Mouse (Mus musculus) lung, postnatal 14 days (tissue): ENCODE data around the gene Son.
"Not testable (repeated sequence)": the region's sequence is repeated elsewhere in the genome, so short reads cannot be mapped to it uniquely, and the experiment has no call there.

Experiments
- DNase-seq: peaks from one replicate; pipeline ENCODE4 v3.0.0; 2021

Gene Son

DNA sequence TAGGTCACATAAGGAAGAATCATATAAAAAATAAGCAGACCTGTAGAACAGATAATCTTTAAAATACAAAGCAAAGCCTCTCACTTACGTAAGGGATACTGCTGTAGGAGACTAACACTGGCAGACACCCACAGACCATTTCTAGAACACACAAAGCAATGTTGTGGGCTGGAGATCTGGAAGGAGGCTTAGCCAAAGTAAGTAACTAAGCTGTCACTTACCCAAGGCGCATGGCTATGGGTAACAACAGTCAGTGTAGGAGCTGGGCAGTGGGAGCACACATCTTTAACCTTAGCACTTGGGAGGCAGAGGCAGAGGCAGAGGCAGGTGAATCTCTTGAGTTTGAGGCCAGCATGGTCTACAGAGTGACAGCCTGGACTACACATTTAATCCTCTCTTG, 7.7 kb upstream of the Son start:
- no peak for DNase-seq

DNA sequence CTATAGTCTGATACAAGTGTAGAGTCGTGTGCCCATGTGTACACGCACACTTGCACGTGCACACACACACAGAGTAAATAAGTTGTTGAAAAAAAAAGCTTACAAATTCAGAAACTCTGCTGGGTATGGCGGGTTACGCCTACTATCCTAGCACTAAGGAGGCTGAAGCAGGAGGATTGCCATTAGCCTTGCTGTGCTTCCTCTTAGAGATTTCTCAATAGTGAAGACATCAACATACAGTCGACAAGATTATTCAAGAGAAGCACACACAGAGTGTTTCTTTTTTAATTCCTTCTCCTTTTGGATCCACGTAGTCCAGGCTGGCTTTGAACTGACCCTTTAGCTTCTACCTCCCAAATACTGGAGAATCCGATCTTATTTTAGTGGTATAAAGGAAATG, 7.1 kb upstream of the Son start:
- DNase-seq = no peak

DNA sequence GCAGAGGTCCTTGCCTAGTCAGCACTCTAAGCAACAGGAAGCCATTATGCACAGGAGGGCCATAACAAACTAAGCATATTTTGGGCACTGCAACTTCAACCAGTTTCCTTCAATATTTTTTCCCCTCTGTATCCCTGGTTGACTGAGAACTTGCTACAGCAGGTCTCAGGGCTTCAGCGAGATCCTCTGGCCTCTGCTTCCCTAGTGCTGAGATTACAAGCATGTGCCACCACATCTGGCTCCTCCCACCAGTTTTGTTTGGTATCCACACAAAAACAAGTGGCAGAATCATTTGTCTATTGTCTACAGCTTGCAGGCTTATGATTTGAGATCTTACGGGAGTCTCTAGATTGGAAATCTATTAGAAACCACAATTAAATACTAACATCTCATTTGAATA, 2.4 kb upstream of the Son start:
- DNase-seq = no peak

DNA sequence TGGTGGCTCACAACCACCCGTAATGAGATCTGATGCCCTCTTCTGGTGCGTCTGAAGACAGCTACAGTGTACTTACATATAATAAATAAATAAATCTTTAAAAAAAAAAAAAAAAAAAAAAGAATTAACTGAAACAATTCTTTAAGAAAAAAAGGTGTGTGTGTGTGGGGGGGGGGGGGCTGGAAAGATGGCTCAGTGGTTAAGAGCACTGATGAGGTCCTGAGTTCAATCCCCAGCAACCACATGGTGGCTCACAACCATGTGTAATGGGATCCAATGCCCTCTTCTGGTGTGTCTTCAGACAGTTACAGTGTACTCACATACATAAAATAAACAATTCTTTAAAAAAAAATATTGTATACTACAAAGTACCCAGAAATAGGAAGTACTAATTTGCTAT, 1.9 kb upstream of the Son start:
- DNase-seq = not testable (repeated sequence)

DNA sequence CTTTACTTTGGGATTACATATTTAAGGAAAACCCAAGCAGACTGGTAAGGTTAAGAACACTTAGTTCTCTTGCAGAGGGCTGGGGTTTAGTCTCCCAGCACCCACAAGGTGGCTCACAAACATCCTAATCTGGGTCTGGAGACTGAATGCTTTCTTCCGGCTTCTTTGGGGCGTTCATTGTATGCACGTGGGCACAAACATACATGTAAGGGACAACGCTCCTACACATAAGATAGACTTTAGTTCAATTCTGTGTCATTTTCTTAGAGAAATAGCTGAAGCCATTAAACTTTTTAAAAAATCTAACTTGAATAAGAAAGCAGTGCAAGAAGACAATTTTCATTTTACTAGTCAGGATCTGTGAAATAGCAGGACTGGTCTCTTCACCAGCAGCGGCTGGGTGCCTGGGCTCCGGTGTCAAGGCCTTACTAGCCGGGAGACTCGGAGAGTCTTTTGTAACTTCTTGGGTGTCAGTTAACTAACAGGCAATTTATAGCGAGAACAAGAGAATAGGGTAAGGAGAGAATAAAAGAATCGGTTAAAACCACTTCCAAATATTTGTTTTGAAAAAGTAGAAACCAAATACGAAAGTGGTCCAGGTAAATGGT, 1.2 kb upstream of the Son start:
- DNase-seq = no peak

DNA sequence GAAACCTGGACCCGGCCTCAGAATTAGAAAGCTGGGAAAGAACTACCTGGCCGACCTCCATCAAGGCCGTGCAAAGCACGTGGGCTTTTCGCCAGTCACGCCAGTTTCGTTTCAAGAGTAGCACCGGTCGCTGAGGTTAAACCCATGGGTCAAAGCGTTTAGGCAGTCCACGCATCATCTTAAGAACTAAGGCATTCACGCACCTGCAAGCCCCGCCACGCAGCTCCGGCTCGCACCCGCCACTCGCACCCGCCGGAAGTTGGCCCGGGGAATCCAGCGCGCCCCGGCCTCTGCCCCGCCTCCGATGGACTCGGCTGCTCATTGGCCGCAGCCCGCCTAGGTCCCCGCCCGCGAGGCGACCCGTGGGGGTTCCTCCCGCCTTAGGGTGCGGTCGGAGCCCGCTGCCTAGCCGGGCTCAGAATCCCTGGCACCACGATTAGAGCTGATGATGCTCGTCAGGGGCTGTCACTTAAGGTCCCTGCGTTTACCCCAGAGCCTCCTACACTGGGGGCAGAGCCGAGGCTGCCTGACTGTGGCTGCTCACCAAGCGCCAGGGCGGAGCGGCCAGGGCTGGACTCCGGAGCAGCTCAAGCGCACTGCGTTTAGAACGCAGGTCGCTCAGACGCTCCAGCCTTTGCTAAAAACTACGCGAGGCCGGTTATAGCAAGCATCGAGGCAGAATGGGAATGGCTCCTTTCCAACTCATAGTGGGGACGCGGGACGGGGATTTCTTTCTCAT, 456 bp upstream of the Son start, which contains the start of gene Gart:
Gene Gart (minus strand): TSS at position 272 of the 739 bp plus-strand sequence.
- DNase-seq = peak; percentile 94

DNA sequence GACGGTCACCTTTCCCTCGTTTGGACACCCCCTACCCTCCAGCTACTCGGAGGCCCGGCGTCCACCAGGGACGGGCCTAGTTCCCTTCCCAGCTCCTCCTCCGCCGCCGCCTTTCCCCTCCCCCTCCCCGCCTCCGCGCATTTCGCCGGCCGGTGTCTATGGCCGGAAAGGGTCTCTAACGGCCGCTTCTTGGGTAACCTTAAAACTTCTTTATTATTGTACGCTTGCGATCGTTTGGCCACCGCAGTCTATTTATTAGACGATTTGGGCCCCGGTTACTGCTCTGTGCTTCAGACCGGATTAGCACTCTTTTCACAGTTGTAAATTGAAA, 879 bp downstream of the Son start:
- DNase-seq = peak; percentile 88

DNA sequence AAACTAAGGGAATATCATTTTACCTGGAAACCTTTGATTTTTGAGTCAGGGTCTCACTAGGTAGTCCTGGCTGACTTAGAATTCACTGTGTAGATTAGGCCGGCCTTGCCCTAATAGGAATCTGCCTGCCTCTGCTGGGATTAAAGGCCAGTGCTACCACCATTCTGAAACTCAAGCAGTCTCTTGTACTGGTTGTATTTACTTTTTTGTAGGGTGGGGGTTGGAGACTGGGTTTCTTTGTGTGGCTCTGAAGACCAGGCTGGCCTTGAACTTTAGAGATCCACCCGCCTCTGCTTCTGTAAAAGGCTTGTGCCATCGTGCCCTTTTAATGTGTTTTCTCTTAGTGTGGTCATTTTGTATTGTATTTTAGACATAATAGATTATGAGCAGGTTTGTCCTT, 1.9 kb downstream of the Son start:
- DNase-seq = no peak

DNA sequence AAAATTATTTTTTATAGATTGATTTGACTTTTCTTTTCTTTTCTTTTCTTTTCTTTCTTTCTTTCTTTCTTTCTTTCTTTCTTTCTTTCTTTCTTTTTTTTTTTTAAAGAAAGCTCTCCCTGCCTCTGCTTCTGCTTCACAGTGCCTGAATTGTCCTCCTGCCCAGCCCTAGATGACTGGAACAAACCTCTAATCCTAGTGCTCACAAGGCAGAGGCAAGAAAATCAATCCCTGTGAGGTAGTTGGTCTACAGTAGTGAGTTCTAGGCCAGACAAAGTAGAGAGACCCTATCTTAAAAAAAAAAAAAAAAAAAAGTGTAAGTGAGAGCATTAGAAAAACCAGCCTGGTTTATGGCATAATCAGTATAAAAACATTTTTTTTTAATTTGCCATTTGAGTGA, 2.5 kb downstream of the Son start:
- no peak for DNase-seq

DNA sequence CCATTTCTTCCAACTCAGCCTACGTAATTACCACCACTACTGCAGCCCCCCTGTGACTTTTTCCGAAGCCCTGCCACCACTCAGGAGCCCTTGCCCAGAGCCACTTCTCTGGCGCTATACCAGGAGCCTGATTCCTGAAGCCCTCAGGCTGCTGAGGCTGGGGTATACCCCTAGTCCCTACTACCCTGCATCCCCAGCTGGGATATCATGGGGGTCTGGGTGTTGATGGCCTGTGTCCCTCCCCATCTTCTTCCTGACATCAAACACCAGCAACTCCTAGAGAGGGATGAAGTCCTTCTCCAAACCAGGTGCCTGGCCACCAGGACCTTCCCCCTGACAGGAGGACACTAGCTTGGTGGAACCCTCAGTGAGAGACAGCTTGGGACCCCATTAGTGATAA, 4.9 kb downstream of the Son start:
- no peak for DNase-seq

DNA sequence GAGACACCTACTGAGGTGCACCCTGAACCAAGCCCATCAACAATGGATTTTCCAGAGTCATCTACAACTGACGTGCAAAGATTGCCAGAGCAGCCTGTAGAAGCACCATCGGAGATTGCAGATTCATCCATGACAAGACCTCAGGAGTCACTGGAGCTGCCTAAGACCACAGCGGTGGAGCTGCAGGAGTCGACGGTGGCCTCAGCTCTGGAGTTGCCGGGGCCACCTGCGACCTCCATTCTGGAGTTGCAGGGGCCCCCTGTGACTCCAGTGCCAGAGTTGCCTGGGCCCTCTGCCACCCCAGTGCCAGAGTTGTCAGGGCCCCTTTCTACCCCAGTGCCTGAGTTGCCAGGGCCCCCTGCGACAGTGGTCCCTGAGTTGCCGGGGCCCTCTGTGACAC, 8.0 kb downstream of the Son start:
- DNase-seq = no peak

DNA sequence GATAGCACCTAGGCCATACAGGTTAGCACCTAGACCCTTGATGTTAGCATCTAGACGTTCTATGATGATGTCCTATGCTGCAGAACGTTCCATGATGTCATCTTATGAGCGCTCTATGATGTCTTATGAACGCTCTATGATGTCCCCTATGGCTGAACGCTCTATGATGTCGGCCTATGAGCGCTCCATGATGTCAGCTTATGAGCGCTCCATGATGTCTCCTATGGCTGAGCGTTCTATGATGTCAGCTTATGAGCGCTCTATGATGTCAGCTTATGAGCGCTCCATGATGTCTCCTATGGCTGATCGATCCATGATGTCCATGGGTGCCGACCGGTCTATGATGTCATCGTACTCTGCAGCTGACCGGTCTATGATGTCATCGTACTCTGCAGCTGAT, 10.0 kb downstream of the Son start:
- DNase-seq = no peak

DNA sequence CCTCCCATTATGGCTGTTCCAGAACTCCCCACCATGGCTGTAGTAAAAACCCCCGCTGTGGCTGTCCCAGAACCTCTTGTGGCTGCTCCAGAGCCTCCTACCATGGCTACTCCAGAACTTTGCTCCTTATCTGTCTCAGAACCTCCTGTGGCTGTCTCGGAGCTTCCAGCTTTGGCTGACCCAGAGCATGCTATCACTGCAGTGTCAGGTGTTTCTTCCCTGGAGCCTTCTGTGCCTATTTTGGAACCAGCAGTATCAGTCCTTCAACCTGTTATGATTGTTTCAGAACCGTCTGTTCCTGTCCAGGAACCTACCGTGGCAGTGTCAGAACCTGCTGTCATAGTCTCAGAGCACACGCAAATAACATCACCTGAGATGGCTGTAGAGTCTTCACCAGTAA, 11.2 kb downstream of the Son start:
- no peak for DNase-seq

DNA sequence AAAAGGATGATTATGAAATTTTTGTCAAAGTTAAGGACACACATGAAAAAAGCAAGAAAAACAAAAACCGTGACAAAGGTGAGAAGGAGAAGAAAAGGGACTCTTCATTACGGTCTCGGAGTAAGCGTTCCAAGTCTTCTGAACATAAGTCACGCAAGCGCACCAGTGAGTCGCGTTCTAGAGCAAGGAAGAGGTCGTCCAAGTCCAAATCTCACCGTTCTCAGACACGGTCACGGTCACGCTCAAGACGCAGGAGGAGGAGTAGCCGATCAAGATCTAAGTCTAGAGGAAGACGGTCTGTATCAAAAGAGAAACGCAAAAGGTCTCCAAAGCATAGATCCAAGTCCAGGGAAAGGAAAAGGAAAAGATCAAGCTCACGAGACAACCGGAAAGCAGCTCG, 12.5 kb downstream of the Son start:
- DNase-seq = no peak

DNA sequence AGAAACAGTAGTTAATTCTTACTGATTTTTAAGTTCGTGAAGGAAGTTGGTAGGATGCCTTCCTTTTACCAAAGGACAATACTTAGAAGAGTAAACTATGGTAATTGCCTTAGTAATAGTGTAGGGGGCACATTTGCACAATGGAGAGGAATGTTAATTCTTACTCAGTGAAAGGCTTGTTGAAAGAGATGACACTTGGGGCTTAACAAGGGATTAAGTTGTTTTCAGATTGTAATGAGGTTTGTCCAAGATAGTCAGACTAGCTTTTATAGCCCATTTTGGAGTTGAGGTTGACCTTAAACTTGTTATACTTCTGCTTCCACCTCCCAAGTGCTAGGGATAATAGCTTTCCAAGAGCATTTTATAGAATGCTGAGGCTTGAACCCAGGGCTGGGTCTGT, 14.1 kb downstream of the Son start:
- no peak for DNase-seq

DNA sequence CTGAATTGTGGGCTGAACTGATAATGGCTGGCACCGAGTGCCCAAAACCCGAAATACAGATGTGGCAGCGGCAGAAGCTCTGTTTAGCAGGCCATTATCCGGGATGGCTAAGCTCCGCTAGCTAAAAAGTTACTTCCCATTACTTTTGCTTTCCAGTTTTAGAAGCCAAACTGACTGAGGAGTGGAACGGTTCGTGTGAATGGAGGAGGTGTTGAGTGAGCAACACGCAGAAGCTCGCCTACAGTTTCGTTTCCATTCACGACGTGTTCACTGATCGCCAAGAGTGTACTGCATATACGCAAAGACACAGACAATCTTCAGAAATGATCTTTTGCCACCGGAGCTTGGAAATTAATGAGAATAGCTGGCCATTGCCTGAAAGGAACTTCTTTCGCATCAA, 15.0 kb downstream of the Son start:
- no peak for DNase-seq

DNA sequence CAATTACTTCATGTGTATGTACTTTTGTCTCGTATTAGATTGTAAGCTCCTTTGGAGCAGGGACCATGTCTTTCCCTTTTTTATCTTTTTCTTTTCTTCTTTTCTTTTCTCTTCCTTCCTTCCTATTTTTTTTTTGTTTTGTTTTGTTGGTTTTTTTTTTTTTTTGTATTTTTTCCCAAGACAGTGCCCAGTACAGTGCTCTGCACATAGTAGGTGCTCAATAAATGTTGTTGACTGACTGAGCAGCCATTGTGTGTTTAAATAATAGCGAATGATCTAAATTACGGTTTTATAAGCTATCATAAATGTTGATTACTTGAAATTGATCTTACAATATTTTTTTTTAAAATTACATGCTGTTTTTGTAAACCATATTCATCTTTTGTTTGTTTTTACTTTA, 16.5 kb downstream of the Son start:
- no peak for DNase-seq

DNA sequence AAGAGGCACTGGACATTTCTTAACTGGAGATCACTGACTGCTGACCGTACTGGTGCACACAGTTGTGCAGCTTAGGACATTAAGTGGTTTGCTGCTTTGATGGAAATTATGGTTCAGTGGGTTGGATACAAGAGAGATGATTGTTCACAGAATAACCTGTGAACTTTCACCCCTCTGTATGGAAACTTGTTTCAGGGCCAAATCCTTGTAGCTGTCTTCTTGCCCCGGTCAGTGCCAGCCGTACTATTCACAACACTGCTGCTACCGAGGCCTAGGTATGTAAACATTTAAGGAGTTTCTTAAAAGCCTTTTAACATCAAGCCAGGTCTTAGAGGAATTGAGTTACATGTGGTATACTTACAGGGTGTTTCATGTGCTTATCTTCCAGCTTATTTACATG, 27.2 kb downstream of the Son start:
- DNase-seq = no peak

DNA sequence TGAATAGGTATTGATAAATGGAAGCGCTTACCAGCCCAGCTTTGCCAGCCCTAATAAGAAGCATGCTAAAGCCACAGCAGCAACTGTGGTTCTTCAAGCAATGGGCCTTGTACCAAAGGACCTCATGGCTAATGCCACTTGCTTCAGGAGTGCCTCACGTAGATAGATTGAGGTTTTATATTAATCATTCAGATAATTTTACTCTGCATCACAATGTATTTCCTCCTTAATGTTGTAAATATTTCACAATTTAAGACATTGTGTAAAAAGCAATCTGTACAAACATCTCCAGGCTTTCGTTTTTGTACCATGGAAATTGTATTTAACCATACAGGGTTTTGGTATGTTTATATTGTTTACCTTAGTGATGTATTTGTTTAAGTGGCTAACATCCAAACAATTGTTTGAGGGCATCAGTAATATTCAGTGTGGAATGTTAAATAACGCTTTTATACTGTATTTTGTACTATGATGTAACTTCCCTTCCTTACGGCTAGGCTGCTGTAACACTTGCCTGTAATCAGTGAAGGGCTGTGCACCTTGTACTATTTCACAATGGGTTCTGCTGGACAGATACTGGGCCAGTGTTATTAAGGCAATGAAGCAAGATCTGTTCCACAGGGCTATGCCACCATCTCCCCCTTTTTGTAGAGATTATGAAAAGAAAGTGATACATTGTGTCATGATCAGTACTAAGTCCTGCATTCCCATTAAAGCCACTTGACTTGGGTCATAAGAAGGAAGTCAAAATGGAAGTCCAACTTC, 31.0 kb downstream of the Son start:
- DNase-seq = no peak

DNA sequence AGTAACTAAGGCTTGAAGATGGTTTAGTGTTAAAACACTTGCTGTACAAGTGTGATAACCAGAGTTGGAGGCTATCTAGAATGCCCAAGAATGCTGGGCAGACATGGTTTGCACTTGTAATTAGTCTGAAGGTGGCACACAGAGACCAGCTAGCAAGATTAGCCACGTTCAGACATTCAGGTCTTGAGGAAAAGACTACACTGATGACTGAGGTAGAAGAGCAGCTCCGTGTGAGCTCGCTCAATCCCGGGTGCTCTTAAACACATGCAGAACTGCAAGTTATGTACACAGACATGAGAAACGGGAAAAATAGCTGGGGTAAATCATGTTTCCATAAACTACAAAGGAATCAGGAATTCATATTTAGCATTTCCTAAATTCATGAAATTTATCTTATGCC, 33.4 kb downstream of the Son start:
- DNase-seq = no peak

DNA sequence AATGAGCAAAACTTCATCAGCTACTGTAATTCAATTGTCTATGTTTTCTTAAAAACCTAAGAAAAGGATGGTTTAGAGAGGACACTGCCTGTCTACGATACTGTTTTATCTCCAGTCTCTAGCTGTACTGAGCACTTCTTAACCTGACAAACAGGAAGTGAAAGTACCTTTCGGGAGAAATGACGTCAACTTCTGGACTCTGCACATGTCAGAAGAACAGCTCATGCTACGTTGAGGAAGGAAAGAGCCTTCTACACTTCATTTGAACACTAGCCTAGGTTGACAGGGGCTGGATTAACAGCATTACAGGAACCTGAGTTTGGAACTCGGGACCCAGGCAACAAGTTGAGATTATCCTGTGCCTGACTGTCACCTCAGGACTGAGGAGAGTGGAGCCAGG, 38.2 kb downstream of the Son start:
- DNase-seq = no peak

DNA sequence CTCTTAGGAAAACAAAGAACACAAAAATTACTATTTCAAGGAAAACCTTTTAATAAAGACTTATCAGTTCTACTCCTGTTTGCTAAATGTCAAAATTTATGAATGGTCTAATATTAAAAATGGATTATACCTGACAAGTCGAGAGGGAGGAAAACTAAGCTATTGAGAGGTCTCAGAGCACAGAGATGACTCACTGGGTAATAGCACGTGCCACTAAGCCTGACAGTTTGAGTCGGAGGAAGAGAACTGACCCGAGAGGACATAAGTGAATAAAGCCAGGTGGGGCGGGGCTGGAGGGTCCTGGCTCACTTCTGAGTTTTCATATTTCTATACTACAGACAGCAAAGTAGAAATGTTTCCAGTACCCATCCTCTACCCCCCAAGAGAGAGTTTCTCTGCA, 39.1 kb downstream of the Son start:
- DNase-seq = no peak

DNA sequence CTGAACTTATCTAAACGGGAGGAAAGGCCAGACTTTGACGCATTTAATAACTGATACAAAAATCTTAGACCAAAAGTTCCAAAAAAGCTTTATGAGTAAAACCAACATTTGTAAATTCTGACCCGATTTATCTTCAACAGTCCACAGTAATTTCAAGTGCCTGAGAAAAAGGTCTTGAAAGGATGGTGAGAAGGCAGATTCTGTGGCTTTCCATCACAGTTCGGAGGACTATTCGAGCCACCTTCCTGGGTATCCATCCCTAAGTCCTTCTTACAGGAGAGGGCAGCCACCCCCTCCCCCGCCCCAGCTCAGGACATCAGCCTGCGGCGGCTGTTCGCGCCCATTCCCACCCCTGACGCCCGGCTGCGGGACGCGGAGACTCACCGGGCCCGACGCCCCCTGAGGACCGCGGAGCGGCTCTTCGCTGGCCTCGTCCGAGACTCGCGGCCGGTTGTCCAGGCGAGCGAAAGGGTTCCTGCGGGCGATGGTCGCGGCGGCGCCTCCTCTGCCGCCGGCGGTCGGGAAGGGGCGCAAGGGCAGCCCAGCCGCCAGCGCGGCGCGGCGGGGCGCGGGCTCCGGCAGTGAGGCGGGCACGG, 40.8 kb downstream of the Son start:
- no peak for DNase-seq
